Comparison of ENCODE assay signal across 17 mouse cellular contexts in the genomic region with DNA sequence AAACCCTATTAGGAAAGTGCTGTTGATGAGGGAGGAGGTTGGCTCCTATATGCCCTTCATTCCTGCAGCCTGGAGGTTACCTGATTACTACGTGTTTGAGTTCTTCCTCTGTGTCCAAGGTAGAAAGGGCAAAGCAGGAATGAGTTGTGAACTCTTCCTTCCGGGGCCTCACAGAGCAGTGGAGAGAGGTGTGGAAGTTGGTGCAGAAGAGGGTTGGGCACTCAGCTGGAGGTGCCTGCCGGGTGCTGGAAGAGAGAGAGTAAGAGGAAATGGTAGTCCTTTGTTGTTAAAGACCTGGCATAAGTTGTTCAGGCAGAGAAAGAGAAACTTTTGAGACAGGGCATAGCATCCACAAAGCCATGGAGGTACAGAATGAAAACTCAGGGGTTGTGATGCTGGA. TPM values are rescaled to one million over a fixed set of nuclear protein-coding genes. Genes with fewer than 3 reads are reported as not detected.
A peak's percentile ranks its signal among the peaks of the same experiment; 100 is the strongest.
DNase-seq lines count a peak whose midpoint lies in the region; ATAC-seq and TF ChIP-seq lines count a peak whose summit lies in the region.
"Had no signal": no experiment of that assay in that cellular context is flagged by ENCODE, and none has a peak within 500 bp of the region (broad histone marks: within the 10 kb centered on the region; RNA-seq: fewer than 3 reads in every experiment).

No protein-coding gene starts in this region.

- DNase-seq in embryonic facial prominence, embryonic 10.5 days (ENCODE audit: low spot score), result no peak
- DNase-seq in liver, result no peak
- DNase-seq in Muller cell, postnatal 12 days (ENCODE audit: inconsistent ontology term), result no peak
- no peak for DNase-seq in right cerebral cortex, adult 18-20 months
- DNase-seq: adrenal gland, adult 2 months; kidney, adult 2 months; kidney, postnatal 36 days; retina, postnatal 1 day had no signal

- no peak overlapping the region for H3K4me3 ChIP-seq in embryonic facial prominence, embryonic 15.5 days (replicated peaks)
- no peak overlapping the region for H3K4me3 ChIP-seq in embryonic facial prominence, embryonic 10.5 days
- no peak overlapping the region for H3K4me3 ChIP-seq in liver, embryonic 16.5 days (ENCODE audit: low read depth, low read length)
- no peak overlapping the region for H3K4me3 ChIP-seq in embryonic fibroblast, embryonic 13.5 days (ENCODE audit: insufficient read depth, low read length)
- no peak overlapping the region for H3K4me3 ChIP-seq in stomach, embryonic 15.5 days (replicated peaks)
- H3K4me3 ChIP-seq: hindbrain, embryonic 12.5 days; limb, embryonic 15.5 days; midbrain, embryonic 12.5 days had no signal

- peaks cover 66% of the 10 kb centered on the region for H3K36me3 ChIP-seq in embryonic facial prominence, embryonic 15.5 days
- H3K36me3 ChIP-seq in embryonic facial prominence, embryonic 10.5 days (replicated peaks), result peaks cover 82% of the 10 kb centered on the region
- H3K36me3 ChIP-seq in liver, embryonic 16.5 days (ENCODE audit: control insufficient read depth, insufficient read depth), result peaks cover 24% of the 10 kb centered on the region
- peaks cover 27% of the 10 kb centered on the region for H3K36me3 ChIP-seq in stomach, embryonic 15.5 days

- no peak overlapping the region for H3K4me2 ChIP-seq in embryonic facial prominence, embryonic 15.5 days (replicated peaks)
- H3K4me2 ChIP-seq in liver, embryonic 16.5 days (ENCODE audit: low read depth, low read length), result no peak overlapping the region
- H3K4me2 ChIP-seq in stomach, embryonic 15.5 days, result no peak overlapping the region
- H3K4me2 ChIP-seq: hindbrain, embryonic 12.5 days; limb, embryonic 15.5 days; midbrain, embryonic 12.5 days had no signal

- no peak overlapping the region for H3K9ac ChIP-seq in embryonic facial prominence, embryonic 15.5 days
- H3K9ac ChIP-seq in liver, embryonic 16.5 days (ENCODE audit: low read depth, low read length), result no peak overlapping the region
- no peak overlapping the region for H3K9ac ChIP-seq in stomach, embryonic 15.5 days
- H3K9ac ChIP-seq: hindbrain, embryonic 12.5 days; limb, embryonic 15.5 days; midbrain, embryonic 12.5 days had no signal

- H3K4me1 ChIP-seq in embryonic facial prominence, embryonic 15.5 days, result 0 out of 2 replicates have a peak, but pooled peaks cover 3% of the 10 kb centered on the region
- H3K4me1 ChIP-seq in embryonic facial prominence, embryonic 10.5 days, result no peaks in the 10 kb centered on the region
- H3K4me1 ChIP-seq in liver, embryonic 16.5 days (ENCODE audit: control insufficient read depth, low read depth, low read length), result no peaks in the 10 kb centered on the region
- H3K4me1 ChIP-seq in embryonic fibroblast, embryonic 13.5 days (ENCODE audit: control insufficient read depth, insufficient read depth, low read length), result peaks cover 14% of the 10 kb centered on the region
- no peaks in the 10 kb centered on the region for H3K4me1 ChIP-seq in stomach, embryonic 15.5 days
- H3K4me1 ChIP-seq: hindbrain, embryonic 12.5 days; midbrain, embryonic 12.5 days had no signal

- H3K27me3 ChIP-seq in embryonic facial prominence, embryonic 15.5 days, result no peaks in the 10 kb centered on the region
- no peaks in the 10 kb centered on the region for H3K27me3 ChIP-seq in embryonic facial prominence, embryonic 10.5 days (replicated peaks; ENCODE audit: low read depth, poor library complexity, severe bottlenecking)
- no peaks in the 10 kb centered on the region for H3K27me3 ChIP-seq in liver, embryonic 16.5 days (ENCODE audit: control insufficient read depth, insufficient read depth, low read depth, low read length)
- H3K27me3 ChIP-seq in stomach, embryonic 15.5 days (replicated peaks), result no peaks in the 10 kb centered on the region
- H3K27me3 ChIP-seq: CH12.LX; hindbrain, embryonic 12.5 days; limb, embryonic 15.5 days; midbrain, embryonic 12.5 days had no signal

- no peak for TF ChIP-seq POLR2A in embryonic fibroblast, embryonic 13.5 days (IDR thresholded peaks at IDR 0.05; ENCODE audit: low read depth, low read length)

- no peak for ATAC-seq in embryonic facial prominence, embryonic 15.5 days (ENCODE audit: insufficient number of reproducible peaks, low FRiP score, low TSS enrichment, low read depth)
- no peak for ATAC-seq in liver, embryonic 16.5 days (ENCODE audit: low read depth)
- no peak for ATAC-seq in stomach, embryonic 15.5 days (ENCODE audit: insufficient read depth, low FRiP score, low read depth)

- no peaks in the 10 kb centered on the region for H3K9me3 ChIP-seq in embryonic facial prominence, embryonic 15.5 days (replicated peaks)
- 0 out of 2 replicates have a peak, but pooled peaks cover 4% of the 10 kb centered on the region for H3K9me3 ChIP-seq in embryonic facial prominence, embryonic 10.5 days
- no peaks in the 10 kb centered on the region for H3K9me3 ChIP-seq in liver, embryonic 16.5 days (replicated peaks; ENCODE audit: control insufficient read depth, low read length)
- H3K9me3 ChIP-seq in stomach, embryonic 15.5 days, result no peaks in the 10 kb centered on the region
- H3K9me3 ChIP-seq: hindbrain, embryonic 12.5 days; limb, embryonic 15.5 days; midbrain, embryonic 12.5 days had no signal

- no peak for TF ChIP-seq CTCF in embryonic fibroblast, embryonic 13.5 days (IDR thresholded peaks at IDR 0.05; ENCODE audit: borderline replicate concordance, insufficient read depth, low read length)

- 80% methylated on average over 3 of the region's 3 CpGs for WGBS in embryonic facial prominence, embryonic 15.5 days
- WGBS in embryonic facial prominence, embryonic 10.5 days, result 82% methylated on average over 3 of the region's 3 CpGs
- WGBS in liver, embryonic 16.5 days (ENCODE audit: insufficient replicate concordance), result 66% methylated on average over 3 of the region's 3 CpGs
- 61% methylated on average over 3 of the region's 3 CpGs for WGBS in stomach, embryonic 15.5 days

- H3K27ac ChIP-seq in embryonic facial prominence, embryonic 15.5 days (replicated peaks), result peak overlapping the region; percentile 53
- no peak overlapping the region for H3K27ac ChIP-seq in embryonic facial prominence, embryonic 10.5 days (replicated peaks)
- 0 out of 2 replicates have a peak overlapping the region, but pooled peaks have one; percentile 28 for H3K27ac ChIP-seq in liver, embryonic 16.5 days (ENCODE audit: low read length)
- peak overlapping the region; percentile 91 for H3K27ac ChIP-seq in embryonic fibroblast, embryonic 13.5 days (ENCODE audit: insufficient read depth, low read length)
- H3K27ac ChIP-seq in stomach, embryonic 15.5 days, result peak overlapping the region; percentile 62; the same call in 1 of the 2 replicates
- H3K27ac ChIP-seq: hindbrain, embryonic 12.5 days; limb, embryonic 15.5 days; midbrain, embryonic 12.5 days had no signal

RNA-seq across cellular contexts. Expression of a gene that starts 23.4 kb away (rescaled TPM):
- polyA plus RNA-seq in embryonic facial prominence, embryonic 15.5 days (2015; fragmentation: Nextera tagmentation; extraction: Ambion mirVana), result 26.6 and 26.9 TPM in 2 replicates
- polyA plus RNA-seq in embryonic facial prominence, embryonic 10.5 days (2016; fragmentation: Nextera tagmentation; extraction: Ambion mirVana), result 10.6 and 11.8 TPM in 2 replicates
- 0.58 and 1.7 TPM in 2 replicates for polyA plus RNA-seq in liver, embryonic 16.5 days (2015; fragmentation: Nextera tagmentation; extraction: Ambion mirVana)
- polyA plus RNA-seq in embryonic fibroblast, embryonic 13.5 days (2011; ENCODE audit: insufficient read length, low read depth, missing spikeins), result not detected in 2 replicates
- polyA plus RNA-seq in stomach, embryonic 15.5 days (2015; fragmentation: Nextera tagmentation; extraction: Ambion mirVana), result 47.7 and 56.2 TPM in 2 replicates
- polyA plus RNA-seq: adrenal gland, adult 2 months; forebrain, embryonic 16.5 days had no signal

RNA-seq across cellular contexts. Expression of a gene that starts 23.9 kb away (rescaled TPM):
- polyA plus RNA-seq in embryonic facial prominence, embryonic 15.5 days (2015; fragmentation: Nextera tagmentation; extraction: Ambion mirVana), result 10.7 and 11.0 TPM in 2 replicates
- 7.9 and 8.4 TPM in 2 replicates for polyA plus RNA-seq in embryonic facial prominence, embryonic 10.5 days (2016; fragmentation: Nextera tagmentation; extraction: Ambion mirVana)
- polyA plus RNA-seq in liver, embryonic 16.5 days (2015; fragmentation: Nextera tagmentation; extraction: Ambion mirVana), result 3.9 and 4.4 TPM in 2 replicates
- polyA plus RNA-seq in embryonic fibroblast, embryonic 13.5 days (2011; ENCODE audit: insufficient read length, low read depth, missing spikeins), result 49.7 and 62.6 TPM in 2 replicates
- polyA plus RNA-seq in stomach, embryonic 15.5 days (2015; fragmentation: Nextera tagmentation; extraction: Ambion mirVana), result 7.2 and 7.6 TPM in 2 replicates

RNA-seq across cellular contexts. Expression of a gene that starts 39.9 kb away (rescaled TPM):
- polyA plus RNA-seq in embryonic facial prominence, embryonic 15.5 days (2015; fragmentation: Nextera tagmentation; extraction: Ambion mirVana), result 1.8 and 2.2 TPM in 2 replicates
- 0.66 and 1.8 TPM in 2 replicates for polyA plus RNA-seq in embryonic facial prominence, embryonic 10.5 days (2016; fragmentation: Nextera tagmentation; extraction: Ambion mirVana)
- polyA plus RNA-seq in liver, embryonic 16.5 days (2015; fragmentation: Nextera tagmentation; extraction: Ambion mirVana), result 0.27 and 0.37 TPM in 2 replicates
- not detected in 2 replicates for polyA plus RNA-seq in embryonic fibroblast, embryonic 13.5 days (2011; ENCODE audit: insufficient read length, low read depth, missing spikeins)
- polyA plus RNA-seq in stomach, embryonic 15.5 days (2015; fragmentation: Nextera tagmentation; extraction: Ambion mirVana), result 2.4 and 2.7 TPM in 2 replicates

RNA-seq across cellular contexts. Expression of a gene that starts 54.9 kb away (rescaled TPM):
- polyA plus RNA-seq in embryonic facial prominence, embryonic 15.5 days (2015; fragmentation: Nextera tagmentation; extraction: Ambion mirVana), result 19.7 and 26.3 TPM in 2 replicates
- polyA plus RNA-seq in embryonic facial prominence, embryonic 10.5 days (2016; fragmentation: Nextera tagmentation; extraction: Ambion mirVana), result 1.5 TPM in 2 replicates
- polyA plus RNA-seq in liver, embryonic 16.5 days (2015; fragmentation: Nextera tagmentation; extraction: Ambion mirVana), result 0.44 and 0.71 TPM in 2 replicates
- 0.53 and 1.1 TPM in 2 replicates for polyA plus RNA-seq in embryonic fibroblast, embryonic 13.5 days (2011; ENCODE audit: insufficient read length, low read depth, missing spikeins)
- 2.7 and 2.8 TPM in 2 replicates for polyA plus RNA-seq in stomach, embryonic 15.5 days (2015; fragmentation: Nextera tagmentation; extraction: Ambion mirVana)
